Mouse (Mus musculus) frontal cortex, postnatal 36 days (tissue): ENCODE measurements around the gene Bhlhe41.
A peak's percentile ranks its signal among the peaks of the same experiment; 100 is the strongest.

Source experiments
- DNase-seq, 2 experiments: peaks; one replicate each; pipeline ENCODE4 v3.0.0; 2022; ENCODE audit warnings: low spot score in 2 of 2

The Bhlhe41 gene

DNA sequence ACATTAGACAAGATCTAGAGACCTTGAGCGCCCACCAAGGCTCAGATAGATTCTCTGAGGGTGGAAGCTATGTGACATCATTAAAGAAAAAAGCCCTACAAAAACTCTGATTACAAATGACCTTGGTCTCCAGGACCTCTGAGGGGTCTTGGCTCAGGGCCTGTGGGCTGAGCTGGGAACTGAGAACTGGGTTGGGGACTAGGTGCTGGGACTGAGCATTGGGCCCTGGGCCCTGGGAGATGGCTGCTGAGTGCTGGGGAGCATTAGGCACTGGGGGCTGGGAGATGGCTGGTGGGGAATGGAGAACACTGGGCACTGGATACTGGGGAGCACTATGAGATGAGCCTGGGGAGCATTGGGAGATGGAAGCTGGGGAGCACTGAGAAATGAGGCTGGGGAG lies 19.3 kb downstream of the Bhlhe41 start:
- no peak for DNase-seq

DNA sequence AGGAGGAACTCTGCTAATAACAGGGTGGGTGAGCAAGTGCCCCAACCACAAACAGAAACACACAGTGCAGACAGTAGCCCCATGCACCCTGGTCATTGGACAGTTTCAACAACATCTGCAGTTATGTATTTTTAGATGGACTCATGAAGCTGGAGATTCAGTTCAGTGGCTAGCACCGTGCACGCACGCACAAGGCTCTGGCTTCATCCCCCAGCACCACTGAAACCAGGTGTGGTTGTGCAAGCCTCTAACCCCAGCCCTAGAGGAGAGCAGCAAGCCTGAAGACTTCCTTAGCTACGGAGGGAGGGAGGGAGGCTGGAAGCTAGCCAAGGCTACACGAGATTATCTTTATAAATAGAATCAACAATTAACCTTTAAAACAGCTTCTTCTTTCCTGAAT lies 19.7 kb downstream of the Bhlhe41 start:
- no peak for DNase-seq

GRCm38 (mm10) chr6:145835359-145835758 lies 30.0 kb downstream of the Bhlhe41 start:
- DNase-seq: no peak

GRCm38 (mm10) chr6:145832927-145833326 lies 32.4 kb downstream of the Bhlhe41 start:
- peak in 1 of 2 experiments; percentile 14 for DNase-seq

GRCm38 (mm10) chr6:145830617-145831016 lies 34.7 kb downstream of the Bhlhe41 start:
- DNase-seq: no peak

- DNase-seq: peak; percentile 59 to 70
Observed at GRCm38 (mm10) chr6:145830117-145830516, 35.2 kb downstream of the Bhlhe41 start.

- DNase-seq: no peak
Observed at GRCm38 (mm10) chr6:145829062-145829835, 36.1 kb downstream of the Bhlhe41 start.

GRCm38 (mm10) chr6:145826305-145826704 lies 39.1 kb downstream of the Bhlhe41 start:
- DNase-seq: no peak

GRCm38 (mm10) chr6:145823588-145824234 lies 41.6 kb downstream of the Bhlhe41 start:
- DNase-seq: no peak

GRCm38 (mm10) chr6:145823103-145823502 lies 42.3 kb downstream of the Bhlhe41 start:
- no peak for DNase-seq

- no peak for DNase-seq
Observed at GRCm38 (mm10) chr6:145822218-145822617, 43.1 kb downstream of the Bhlhe41 start.

GRCm38 (mm10) chr6:145819151-145819550 lies 46.2 kb downstream of the Bhlhe41 start:
- DNase-seq: no peak

DNA sequence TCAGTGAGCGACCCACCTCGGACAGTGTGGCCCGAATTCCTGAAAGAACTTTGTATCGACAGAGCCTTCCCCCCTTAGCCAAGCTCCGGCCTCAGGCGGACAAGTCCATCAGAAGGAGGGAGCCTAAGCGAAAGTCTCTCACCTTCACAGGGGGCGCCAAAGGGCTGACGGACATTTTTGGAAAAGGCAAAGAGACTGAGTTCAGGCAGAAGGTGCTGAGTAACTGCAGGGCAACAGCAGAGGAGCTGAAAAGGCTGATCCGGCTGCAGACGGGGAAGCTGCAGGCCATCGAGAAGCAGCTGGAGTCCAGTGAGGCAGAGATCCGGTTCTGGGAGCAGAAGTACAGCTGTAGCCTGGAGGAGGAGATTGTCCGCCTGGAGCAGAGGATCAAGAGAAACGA lies 50.2 kb downstream of the Bhlhe41 start:
- DNase-seq: no peak

GRCm38 (mm10) chr6:145811174-145811573 lies 54.2 kb downstream of the Bhlhe41 start:
- no peak for DNase-seq

GRCm38 (mm10) chr6:145810015-145810414 lies 55.3 kb downstream of the Bhlhe41 start:
- no peak for DNase-seq

GRCm38 (mm10) chr6:145809566-145809965 lies 55.8 kb downstream of the Bhlhe41 start:
- DNase-seq: no peak
